Mouse (Mus musculus) heart, embryonic 11.5 days (tissue): ENCODE measurements at regions not wholly inside any gene's neighbourhood (a gene's known extent, or its start where the extent isn't known, plus 50 kb on each side); places are given as distances from the start of the nearest gene placed in this dataset.

Experiments
- ATAC-seq: fragments of 200-750 bp; cut with Nextera tagmentation; replicated peaks from 2 replicates; pipeline ENCODE4 v1.8.0; 2017; ENCODE audit warnings: moderate library complexity; ENCODE audit not compliant: insufficient number of reproducible peaks, low FRiP score, low TSS enrichment
- H3K27ac ChIP-seq: fragments of 300-500 bp; sonication (generic); 2 replicates; pipeline ENCODE4 v1.5.1; 2014; ENCODE audit warnings: mild to moderate bottlenecking, low read depth, low read length
- H3K27me3 ChIP-seq: fragments of 300-500 bp; sonication (generic); 2 replicates; pipeline ENCODE4 v1.6.1; 2014; ENCODE audit warnings: mild to moderate bottlenecking, low read length, mixed read lengths; ENCODE audit not compliant: control insufficient read depth, insufficient read depth
- H3K36me3 ChIP-seq: fragments of 300-500 bp; sonication (generic); 2 replicates; pipeline ENCODE4 v1.6.1; 2014; ENCODE audit warnings: mild to moderate bottlenecking, low read length, moderate library complexity, mixed read lengths; ENCODE audit not compliant: control insufficient read depth, insufficient read depth
- H3K4me1 ChIP-seq: fragments of 300-500 bp; sonication (generic); 2 replicates; pipeline ENCODE4 v1.6.1; 2014; ENCODE audit warnings: low read length; ENCODE audit not compliant: control insufficient read depth, insufficient read depth
- H3K4me2 ChIP-seq: fragments of 300-500 bp; sonication (generic); 2 replicates; pipeline ENCODE4 v1.6.1; 2014; ENCODE audit warnings: mild to moderate bottlenecking, moderate library complexity
- H3K4me3 ChIP-seq: fragments of 300-500 bp; sonication (generic); 2 replicates; pipeline ENCODE4 v1.5.1; 2014; ENCODE audit warnings: low read depth, low read length
- H3K9ac ChIP-seq: fragments of 300-500 bp; sonication (generic); 2 replicates; pipeline ENCODE4 v1.6.1; 2014; ENCODE audit warnings: mild to moderate bottlenecking, low read depth, low read length, moderate library complexity
- H3K9me3 ChIP-seq: fragments of 300-500 bp; sonication (generic); replicated peaks from 2 replicates; pipeline ENCODE4 v1.6.1; 2016; ENCODE audit warnings: low read length; ENCODE audit not compliant: control insufficient read depth
- WGBS: fragments of 180-500 bp; shearing (Covaris S2); extraction: QIAGEN DNeasy Blood & Tissue Kit; methylation state at CpG from one replicate; pipeline ENCODE4 v1.1.7; 2014; ENCODE audit not compliant: insufficient replicate concordance; 5-methylcytosine and 5-hydroxymethylcytosine counted together

GRCm38 (mm10) chr8:115450789-115451188 is 256.8 kb downstream of the Maf start:
- Histone ChIP-seq H3K27me3 (no peaks in the 10 kb centered on the region), H3K36me3 (no peaks in the 10 kb centered on the region), H3K4me3 (no peak overlapping the region), H3K27ac (no peak overlapping the region), H3K9ac (no peak overlapping the region), H3K4me2 (no peak overlapping the region), H3K9me3 (no peaks in the 10 kb centered on the region), H3K4me1 (no peaks in the 10 kb centered on the region)
- no peak for ATAC-seq
- 59% methylated on average over 1 of the region's 1 CpGs for WGBS

GRCm38 (mm10) chr8:115448367-115448766 is 259.2 kb downstream of the Maf start:
- no peaks in the 10 kb centered on the region for H3K9me3 ChIP-seq
- no peaks in the 10 kb centered on the region for H3K36me3 ChIP-seq
- WGBS = 63% methylated on average over 3 of the region's 3 CpGs
- no peak overlapping the region for H3K9ac ChIP-seq
- no peaks in the 10 kb centered on the region for H3K4me1 ChIP-seq
- no peak overlapping the region for H3K4me3 ChIP-seq
- H3K4me2 ChIP-seq = no peak overlapping the region
- no peak overlapping the region for H3K27ac ChIP-seq
- H3K27me3 ChIP-seq = no peaks in the 10 kb centered on the region
- no peak for ATAC-seq

GRCm38 (mm10) chr8:115444519-115444918 is 263.1 kb downstream of the Maf start:
- Histone ChIP-seq H3K36me3 (no peaks in the 10 kb centered on the region), H3K9ac (no peak overlapping the region), H3K4me3 (no peak overlapping the region), H3K27me3 (no peaks in the 10 kb centered on the region), H3K27ac (no peak overlapping the region), H3K9me3 (no peaks in the 10 kb centered on the region), H3K4me1 (no peaks in the 10 kb centered on the region), H3K4me2 (no peak overlapping the region)
- no peak for ATAC-seq
- 87% methylated on average over 5 of the region's 5 CpGs for WGBS

- Histone ChIP-seq H3K27ac (no peak overlapping the region), H3K4me2 (no peak overlapping the region), H3K36me3 (no peaks in the 10 kb centered on the region), H3K4me1 (no peaks in the 10 kb centered on the region), H3K9ac (no peak overlapping the region), H3K4me3 (no peak overlapping the region), H3K9me3 (no peaks in the 10 kb centered on the region), H3K27me3 (no peaks in the 10 kb centered on the region)
- no peak for ATAC-seq
- WGBS = 87% methylated on average over 6 of the region's 6 CpGs
Measured at GRCm38 (mm10) chr8:115441943-115442550, 265.5 kb downstream of the Maf start.

- WGBS = 54% methylated on average over 6 of the region's 6 CpGs
- no peak for ATAC-seq
- no peak overlapping the region for H3K9ac ChIP-seq
Measured at GRCm38 (mm10) chr8:115441323-115441722, 266.3 kb downstream of the Maf start.

GRCm38 (mm10) chr8:115440151-115440550 is 267.4 kb downstream of the Maf start:
- H3K4me2 ChIP-seq = no peak overlapping the region
- ATAC-seq = no peak
- H3K4me3 ChIP-seq = no peak overlapping the region
- H3K4me1 ChIP-seq = no peaks in the 10 kb centered on the region
- whole genome bisulfite sequencing = 79% methylated on average over 3 of the region's 3 CpGs
- H3K9ac ChIP-seq = no peak overlapping the region
- H3K36me3 ChIP-seq = no peaks in the 10 kb centered on the region
- no peak overlapping the region for H3K27ac ChIP-seq
- no peaks in the 10 kb centered on the region for H3K9me3 ChIP-seq
- no peaks in the 10 kb centered on the region for H3K27me3 ChIP-seq

More at GRCm38 (mm10) chr8:115441323-115441722, 266.3 kb downstream of the Maf start:
- Histone ChIP-seq H3K4me1 (no peaks in the 10 kb centered on the region), H3K4me2 (no peak overlapping the region), H3K4me3 (no peak overlapping the region), H3K36me3 (no peaks in the 10 kb centered on the region), H3K9me3 (no peaks in the 10 kb centered on the region), H3K27me3 (no peaks in the 10 kb centered on the region), H3K27ac (no peak overlapping the region)

GRCm38 (mm10) chr8:115439512-115439911 is 268.1 kb downstream of the Maf start:
- no peak overlapping the region for H3K27ac ChIP-seq
- H3K9ac ChIP-seq = no peak overlapping the region
- H3K4me1 ChIP-seq = no peaks in the 10 kb centered on the region
- no peak overlapping the region for H3K4me2 ChIP-seq
- no peaks in the 10 kb centered on the region for H3K36me3 ChIP-seq
- no peak for ATAC-seq
- no peak overlapping the region for H3K4me3 ChIP-seq
- H3K27me3 ChIP-seq = no peaks in the 10 kb centered on the region
- H3K9me3 ChIP-seq = no peaks in the 10 kb centered on the region
- 71% methylated on average over 5 of the region's 5 CpGs for WGBS

- ATAC-seq = no peak
- Histone ChIP-seq H3K4me2 (no peak overlapping the region), H3K9me3 (no peaks in the 10 kb centered on the region), H3K4me3 (no peak overlapping the region), H3K27me3 (no peaks in the 10 kb centered on the region), H3K9ac (no peak overlapping the region), H3K4me1 (no peaks in the 10 kb centered on the region), H3K27ac (no peak overlapping the region), H3K36me3 (no peaks in the 10 kb centered on the region)
- 79% methylated on average over 9 of the region's 9 CpGs for WGBS
Measured at GRCm38 (mm10) chr8:115437956-115438355, 269.6 kb downstream of the Maf start.

- no peak overlapping the region for H3K9ac ChIP-seq
- H3K27me3 ChIP-seq = no peaks in the 10 kb centered on the region
- no peaks in the 10 kb centered on the region for H3K4me1 ChIP-seq
- no peak overlapping the region for H3K27ac ChIP-seq
- ATAC-seq = no peak
- H3K4me3 ChIP-seq = no peak overlapping the region
- no peaks in the 10 kb centered on the region for H3K36me3 ChIP-seq
- 78% methylated on average over 4 of the region's 4 CpGs for WGBS
- H3K4me2 ChIP-seq = no peak overlapping the region
- H3K9me3 ChIP-seq = no peaks in the 10 kb centered on the region
Measured at GRCm38 (mm10) chr8:115436356-115436721, 271.3 kb downstream of the Maf start.
